In genomic region chr6:120197964-120198363, GRCm38 (mm10) we compare ENCODE assay signal across 9 mouse cellular contexts.
A peak's percentile ranks its signal among the peaks of the same experiment; 100 is the strongest.
DNase-seq lines count a peak whose midpoint lies in the region; ATAC-seq and TF ChIP-seq lines count a peak whose summit lies in the region.
"Had no signal": no experiment of that assay in that cellular context is flagged by ENCODE, and none has a peak within 500 bp of the region (broad histone marks: within the 10 kb centered on the region; RNA-seq: fewer than 3 reads in every experiment).

No protein-coding gene starts in this region.

- H3K27me3 ChIP-seq in C2C12 (ENCODE audit: control insufficient read depth, insufficient read depth, insufficient read length) = peaks cover 8% of the 10 kb centered on the region
- H3K27me3 ChIP-seq in kidney, embryonic 15.5 days = 0 out of 2 replicates have a peak, but pooled peaks cover 3% of the 10 kb centered on the region
- no peaks in the 10 kb centered on the region for H3K27me3 ChIP-seq in liver, embryonic 16.5 days (ENCODE audit: control insufficient read depth, insufficient read depth, low read depth, low read length)

- H3K4me1 ChIP-seq in kidney, embryonic 15.5 days = peaks cover 16% of the 10 kb centered on the region; the same call in 1 of the 2 replicates
- peaks cover 6% of the 10 kb centered on the region for H3K4me1 ChIP-seq in liver, embryonic 16.5 days (ENCODE audit: control insufficient read depth, low read depth, low read length)

- no peak overlapping the region for H3ac ChIP-seq in C2C12 (ENCODE audit: control insufficient read depth, insufficient read length, low read depth)

- WGBS in kidney, embryonic 15.5 days = 33% methylated on average over 9 of the region's 9 CpGs
- 25% methylated on average over 9 of the region's 9 CpGs for WGBS in liver, embryonic 16.5 days (ENCODE audit: insufficient replicate concordance)

- no peaks in the 10 kb centered on the region for H3K36me3 ChIP-seq in C2C12 (ENCODE audit: control insufficient read depth, insufficient read depth)
- H3K36me3 ChIP-seq in kidney, embryonic 15.5 days = no peaks in the 10 kb centered on the region
- no peaks in the 10 kb centered on the region for H3K36me3 ChIP-seq in liver, embryonic 16.5 days (ENCODE audit: control insufficient read depth, insufficient read depth)
- H3K36me3 ChIP-seq: heart, embryonic 13.5 days had no signal

- DNase-seq in WW6 (ENCODE audit: low read depth, low spot score) = peak; percentile 80
- DNase-seq in cerebellum, postnatal 36 days = peak; percentile 76 to 77
- peak; percentile 72 for DNase-seq in gastrocnemius, postnatal 14 days
- peak; percentile 90 for DNase-seq in retina, embryonic 14.5 days (ENCODE audit: low spot score)
- peak; percentile 92 for DNase-seq in thymus, postnatal 4 days

- H3K79me3 ChIP-seq in C2C12 (ENCODE audit: low read depth) = no peaks in the 10 kb centered on the region

- no peak overlapping the region for H3K27ac ChIP-seq in kidney, embryonic 15.5 days
- H3K27ac ChIP-seq in liver, embryonic 16.5 days (ENCODE audit: low read length) = no peak overlapping the region
- H3K27ac ChIP-seq: heart, embryonic 13.5 days had no signal

- 0 out of 2 replicates have a peak, but pooled peaks have one; percentile 10 for ATAC-seq in kidney, embryonic 15.5 days (replicated peaks; ENCODE audit: low FRiP score)
- peak; percentile 16; the same call in 1 of the 2 replicates for ATAC-seq in liver, embryonic 16.5 days (ENCODE audit: low read depth)

- H3K4me3 ChIP-seq in C2C12 (ENCODE audit: insufficient read depth, poor library complexity, severe bottlenecking) = no peak overlapping the region
- no peak overlapping the region for H3K4me3 ChIP-seq in kidney, embryonic 15.5 days (replicated peaks)
- H3K4me3 ChIP-seq in liver, embryonic 16.5 days (ENCODE audit: low read depth, low read length) = no peak overlapping the region
- H3K4me3 ChIP-seq: heart, embryonic 13.5 days had no signal

- H3K79me2 ChIP-seq in C2C12 (ENCODE audit: control insufficient read depth, insufficient read depth) = no peaks in the 10 kb centered on the region

- intact Hi-C loops in gastrocnemius, postnatal 14 days (cut with DNase I; ENCODE audit: low total_unique reads) = loop anchor here (5.0 to 10.0 kb wide), 4 partner anchors 163 to 703 kb away; partner anchors contain the start of gene Wnk1

- H3K9ac ChIP-seq in kidney, embryonic 15.5 days = no peak overlapping the region
- H3K9ac ChIP-seq in liver, embryonic 16.5 days (ENCODE audit: low read depth, low read length) = no peak overlapping the region
- H3K9ac ChIP-seq: heart, embryonic 13.5 days had no signal

- peak; percentile 64 for TF ChIP-seq CTCF in C2C12 (IDR thresholded peaks at IDR 0.05; ENCODE audit: control insufficient read depth, insufficient read depth, insufficient read length)

- H3K4me2 ChIP-seq in kidney, embryonic 15.5 days = no peak overlapping the region
- no peak overlapping the region for H3K4me2 ChIP-seq in liver, embryonic 16.5 days (ENCODE audit: low read depth, low read length)
- H3K4me2 ChIP-seq: heart, embryonic 13.5 days had no signal

- no peaks in the 10 kb centered on the region for H3K9me3 ChIP-seq in kidney, embryonic 15.5 days (replicated peaks)
- no peaks in the 10 kb centered on the region for H3K9me3 ChIP-seq in liver, embryonic 16.5 days (replicated peaks; ENCODE audit: control insufficient read depth, low read length)
- H3K9me3 ChIP-seq: heart, embryonic 13.5 days had no signal

TF ChIP-seq in C2C12, 6 proteins besides CTCF, POLR2A, EP300 and RAD21:
- TF ChIP-seq USF1 (IDR thresholded peaks at IDR 0.05; ENCODE audit: low read depth) (no peak), MAX (IDR thresholded peaks at IDR 0.05) (no peak), CEBPB (IDR thresholded peaks at IDR 0.05; ENCODE audit: low read depth) (no peak)
